Mouse (Mus musculus) limb, embryonic 12.5 days (tissue): Measurements from ENCODE around the gene Nup188. TPM values are rescaled to one million over a fixed set of nuclear protein-coding genes. Genes with fewer than 3 reads are reported as not detected.

Experiments used
- ATAC-seq: fragments of 200-750 bp; cut with Nextera tagmentation; 2 replicates; pipeline ENCODE4 v1.8.0; 2017; ENCODE audit warnings: low read depth, moderate TSS enrichment; ENCODE audit not compliant: insufficient number of reproducible peaks, insufficient read depth, low FRiP score, low TSS enrichment
- H3K27ac ChIP-seq: fragments of 300-500 bp; sonication (generic); 2 replicates; pipeline ENCODE4 v1.5.1; 2016; ENCODE audit warnings: mild to moderate bottlenecking, moderate library complexity
- H3K27me3 ChIP-seq: fragments of 300-500 bp; sonication (generic); 2 replicates; pipeline ENCODE4 v1.6.1; 2016; ENCODE audit warnings: mild to moderate bottlenecking, moderate library complexity
- H3K36me3 ChIP-seq: fragments of 300-500 bp; sonication (generic); 2 replicates; pipeline ENCODE4 v1.6.1; 2016; ENCODE audit warnings: mild to moderate bottlenecking, moderate library complexity
- H3K4me1 ChIP-seq: fragments of 300-500 bp; sonication (generic); replicated peaks from 2 replicates; pipeline ENCODE4 v1.6.1; 2016
- H3K4me2 ChIP-seq: fragments of 300-500 bp; sonication (generic); 2 replicates; pipeline ENCODE4 v1.6.1; 2016; ENCODE audit warnings: mild to moderate bottlenecking, moderate library complexity
- H3K4me3 ChIP-seq: fragments of 300-500 bp; sonication (generic); replicated peaks from 2 replicates; pipeline ENCODE4 v1.5.1; 2016; ENCODE audit warnings: mild to moderate bottlenecking
- H3K9ac ChIP-seq: fragments of 300-500 bp; sonication (generic); replicated peaks from 2 replicates; pipeline ENCODE4 v1.6.1; 2016; ENCODE audit warnings: mild to moderate bottlenecking, moderate library complexity
- H3K9me3 ChIP-seq: fragments of 300-500 bp; sonication (generic); 2 replicates; pipeline ENCODE4 v1.6.1; 2016; ENCODE audit warnings: mild to moderate bottlenecking, moderate library complexity
- WGBS: fragments of 180-500 bp; shearing (Covaris S2); methylation state at CpG from one replicate; pipeline ENCODE4 v1.1.7; 2016; 5-methylcytosine and 5-hydroxymethylcytosine counted together
- polyA plus RNA-seq: library from polyadenylated mRNA; unstranded; fragments of >200 nt; fragmentation: Nextera tagmentation; extraction: Ambion mirVana; gene quantifications from 2 replicates; pipeline ENCODE4 v1.2.1, GENCODE M21; 2016

The Nup188 gene
- polyA plus RNA-seq, 1 experiment from 2014 or later, result 32.0 TPM

- Histone ChIP-seq H3K27me3 (no peaks in the 10 kb centered on the region), H3K4me2 (no peak overlapping the region), H3K36me3 (peaks cover 85% of the 10 kb centered on the region), H3K4me1 (no peaks in the 10 kb centered on the region), H3K9ac (no peak overlapping the region), H3K27ac (no peak overlapping the region), H3K9me3 (no peaks in the 10 kb centered on the region), H3K4me3 (no peak overlapping the region)
- 89% methylated on average over 5 of the region's 5 CpGs for WGBS
- no peak for ATAC-seq
Measured at GRCm38 (mm10) chr2:30299966-30300365, 13.8 kb downstream of the Nup188 start.

- no peak overlapping the region for H3K9ac ChIP-seq
- no peak overlapping the region for H3K4me3 ChIP-seq
- WGBS, result 96% methylated on average over 7 of the region's 7 CpGs
- H3K27ac ChIP-seq, result no peak overlapping the region
- H3K36me3 ChIP-seq, result peaks cover 100% of the 10 kb centered on the region
- H3K9me3 ChIP-seq, result no peaks in the 10 kb centered on the region
- ATAC-seq, result no peak
- H3K27me3 ChIP-seq, result no peaks in the 10 kb centered on the region
- H3K4me1 ChIP-seq, result no peaks in the 10 kb centered on the region
- no peak overlapping the region for H3K4me2 ChIP-seq
Measured at GRCm38 (mm10) chr2:30306087-30306486, 19.9 kb downstream of the Nup188 start.

- Histone ChIP-seq H3K4me2 (no peak overlapping the region), H3K27ac (no peak overlapping the region), H3K4me3 (no peak overlapping the region), H3K4me1 (no peaks in the 10 kb centered on the region), H3K9ac (no peak overlapping the region), H3K36me3 (peaks cover 97% of the 10 kb centered on the region), H3K9me3 (no peaks in the 10 kb centered on the region), H3K27me3 (no peaks in the 10 kb centered on the region)
- WGBS, result 86% methylated on average over 3 of the region's 3 CpGs
- no peak for ATAC-seq
Measured at GRCm38 (mm10) chr2:30309351-30309750, 23.2 kb downstream of the Nup188 start.

GRCm38 (mm10) chr2:30311481-30311880 lies 25.3 kb downstream of the Nup188 start:
- no peaks in the 10 kb centered on the region for H3K9me3 ChIP-seq
- peaks cover 97% of the 10 kb centered on the region for H3K36me3 ChIP-seq
- 93% methylated on average over 2 of the region's 2 CpGs for WGBS
- no peak overlapping the region for H3K4me3 ChIP-seq
- no peak overlapping the region for H3K9ac ChIP-seq
- no peak for ATAC-seq
- H3K4me1 ChIP-seq, result no peaks in the 10 kb centered on the region
- H3K27ac ChIP-seq, result no peak overlapping the region
- no peaks in the 10 kb centered on the region for H3K27me3 ChIP-seq
- no peak overlapping the region for H3K4me2 ChIP-seq

- Histone ChIP-seq H3K27me3 (no peaks in the 10 kb centered on the region), H3K27ac (no peak overlapping the region), H3K4me1 (no peaks in the 10 kb centered on the region), H3K9me3 (no peaks in the 10 kb centered on the region), H3K4me3 (no peak overlapping the region), H3K36me3 (peaks cover 93% of the 10 kb centered on the region), H3K4me2 (no peak overlapping the region), H3K9ac (no peak overlapping the region)
- ATAC-seq, result no peak
- 93% methylated on average over 4 of the region's 4 CpGs for WGBS
Measured at GRCm38 (mm10) chr2:30316136-30316535, 29.9 kb downstream of the Nup188 start.

- Histone ChIP-seq H3K27ac (no peak overlapping the region), H3K4me3 (no peak overlapping the region), H3K4me1 (no peaks in the 10 kb centered on the region), H3K4me2 (no peak overlapping the region), H3K36me3 (peaks cover 96% of the 10 kb centered on the region), H3K9me3 (no peaks in the 10 kb centered on the region), H3K9ac (no peak overlapping the region), H3K27me3 (no peaks in the 10 kb centered on the region)
- ATAC-seq, result no peak
- 88% methylated on average over 5 of the region's 5 CpGs for WGBS
Measured at GRCm38 (mm10) chr2:30316955-30317354, 30.8 kb downstream of the Nup188 start.

GRCm38 (mm10) chr2:30319260-30319659 lies 33.1 kb downstream of the Nup188 start:
- no peak overlapping the region for H3K4me3 ChIP-seq
- ATAC-seq, result no peak
- WGBS, result 94% methylated on average over 4 of the region's 4 CpGs
- no peak overlapping the region for H3K4me2 ChIP-seq
- no peak overlapping the region for H3K9ac ChIP-seq
- peaks cover 96% of the 10 kb centered on the region for H3K36me3 ChIP-seq
- no peak overlapping the region for H3K27ac ChIP-seq
- H3K4me1 ChIP-seq, result no peaks in the 10 kb centered on the region
- H3K27me3 ChIP-seq, result no peaks in the 10 kb centered on the region
- no peaks in the 10 kb centered on the region for H3K9me3 ChIP-seq

GRCm38 (mm10) chr2:30323111-30323510 lies 36.9 kb downstream of the Nup188 start:
- Histone ChIP-seq H3K4me3 (no peak overlapping the region), H3K9ac (no peak overlapping the region), H3K27me3 (no peaks in the 10 kb centered on the region), H3K27ac (no peak overlapping the region), H3K9me3 (no peaks in the 10 kb centered on the region), H3K4me2 (no peak overlapping the region), H3K4me1 (no peaks in the 10 kb centered on the region), H3K36me3 (peaks cover 96% of the 10 kb centered on the region)
- 91% methylated on average over 7 of the region's 7 CpGs for WGBS
- ATAC-seq, result no peak

- Histone ChIP-seq H3K36me3 (peaks cover 98% of the 10 kb centered on the region), H3K4me3 (no peak overlapping the region), H3K4me2 (no peak overlapping the region), H3K9ac (no peak overlapping the region), H3K27me3 (no peaks in the 10 kb centered on the region), H3K27ac (no peak overlapping the region), H3K4me1 (no peaks in the 10 kb centered on the region), H3K9me3 (no peaks in the 10 kb centered on the region)
- no peak for ATAC-seq
- 94% methylated on average over 5 of the region's 5 CpGs for WGBS
Measured at GRCm38 (mm10) chr2:30325296-30325695, 39.1 kb downstream of the Nup188 start.

- Histone ChIP-seq H3K9me3 (no peaks in the 10 kb centered on the region), H3K27ac (no peak overlapping the region), H3K4me2 (no peak overlapping the region), H3K27me3 (no peaks in the 10 kb centered on the region), H3K4me3 (no peak overlapping the region), H3K36me3 (peaks cover 98% of the 10 kb centered on the region), H3K9ac (no peak overlapping the region), H3K4me1 (no peaks in the 10 kb centered on the region)
- ATAC-seq, result no peak
- 95% methylated on average over 7 of the region's 7 CpGs for WGBS
Measured at GRCm38 (mm10) chr2:30327276-30327675, 41.1 kb downstream of the Nup188 start.

- ATAC-seq, result no peak
- Histone ChIP-seq H3K4me2 (no peak overlapping the region), H3K27me3 (no peaks in the 10 kb centered on the region), H3K36me3 (peaks cover 98% of the 10 kb centered on the region), H3K4me3 (no peak overlapping the region), H3K9ac (no peak overlapping the region), H3K27ac (no peak overlapping the region), H3K9me3 (no peaks in the 10 kb centered on the region), H3K4me1 (no peaks in the 10 kb centered on the region)
- WGBS, result 97% methylated on average over 3 of the region's 3 CpGs
Measured at GRCm38 (mm10) chr2:30328791-30329190, 42.6 kb downstream of the Nup188 start.

- no peak overlapping the region for H3K4me2 ChIP-seq
- peaks cover 100% of the 10 kb centered on the region for H3K36me3 ChIP-seq
- H3K27me3 ChIP-seq, result no peaks in the 10 kb centered on the region
- H3K4me3 ChIP-seq, result no peak overlapping the region
- no peaks in the 10 kb centered on the region for H3K4me1 ChIP-seq
- H3K27ac ChIP-seq, result no peak overlapping the region
- H3K9me3 ChIP-seq, result no peaks in the 10 kb centered on the region
- no peak for ATAC-seq
- WGBS, result 96% methylated on average over 2 of the region's 2 CpGs
- H3K9ac ChIP-seq, result no peak overlapping the region
Measured at GRCm38 (mm10) chr2:30335324-30335723, 49.1 kb downstream of the Nup188 start.
